Mouse (Mus musculus) thymus, postnatal 25 days (tissue): Measurements from ENCODE around the gene Wdr6.

Experiments
- DNase-seq: peaks from one replicate; pipeline ENCODE4 v3.0.0; 2022

Wdr6 gene

GRCm38 (mm10) chr9:108572321-108572720 lies 6.2 kb downstream of the Wdr6 start:
- DNase-seq, result no peak

GRCm38 (mm10) chr9:108571401-108571973 lies 7.1 kb downstream of the Wdr6 start:
- DNase-seq, result no peak

GRCm38 (mm10) chr9:108570207-108570896 lies 8.2 kb downstream of the Wdr6 start:
- DNase-seq, result peak; percentile 89

DNA sequence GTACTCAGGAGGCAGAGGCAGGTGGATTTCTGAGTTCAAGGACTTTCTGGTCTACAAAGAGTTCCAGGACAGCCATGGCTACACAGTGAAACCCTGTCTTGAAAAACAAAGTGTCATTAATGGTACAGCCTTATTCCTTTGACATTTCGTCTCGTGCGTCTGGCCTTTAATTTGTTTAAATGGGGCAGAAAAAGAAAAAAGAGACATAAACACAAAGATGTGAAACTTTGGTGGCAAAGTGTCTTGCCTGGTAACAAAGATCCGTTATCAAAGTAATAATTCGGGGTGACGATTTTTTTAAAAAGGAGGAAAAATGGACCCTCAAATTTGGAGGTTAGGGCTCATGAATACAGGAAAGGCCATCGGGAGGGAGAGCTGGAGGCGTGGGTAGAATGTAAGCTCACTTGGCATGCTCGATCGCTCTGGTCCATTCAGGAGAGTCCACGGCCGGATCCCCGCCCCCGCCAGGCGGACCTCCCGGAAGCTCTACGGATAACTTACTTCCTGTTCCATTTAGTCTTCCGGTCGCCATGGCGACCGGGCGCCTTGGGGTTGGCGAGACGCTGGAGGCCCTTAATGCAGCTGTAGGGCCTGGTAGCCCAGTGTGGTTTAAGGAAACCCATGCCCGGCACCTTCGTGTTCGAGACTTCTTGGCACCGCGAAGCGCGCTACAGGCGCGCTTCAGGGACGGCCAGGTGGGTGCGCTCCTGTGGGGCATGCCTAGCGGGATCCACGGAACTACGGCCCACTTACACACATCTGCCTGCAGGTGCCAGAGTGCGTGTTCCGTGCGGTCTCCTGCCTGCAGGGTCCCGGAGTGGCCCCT lies 8.9 kb downstream of the Wdr6 start, which contains the start of gene Dalrd3:
Dalrd3 (plus strand) TSS at position 506 of the 826 bp plus-strand sequence.
- DNase-seq, result peak; percentile 84

GRCm38 (mm10) chr9:108568511-108568921 lies 10.0 kb downstream of the Wdr6 start:
- DNase-seq, result peak; percentile 36

DNA sequence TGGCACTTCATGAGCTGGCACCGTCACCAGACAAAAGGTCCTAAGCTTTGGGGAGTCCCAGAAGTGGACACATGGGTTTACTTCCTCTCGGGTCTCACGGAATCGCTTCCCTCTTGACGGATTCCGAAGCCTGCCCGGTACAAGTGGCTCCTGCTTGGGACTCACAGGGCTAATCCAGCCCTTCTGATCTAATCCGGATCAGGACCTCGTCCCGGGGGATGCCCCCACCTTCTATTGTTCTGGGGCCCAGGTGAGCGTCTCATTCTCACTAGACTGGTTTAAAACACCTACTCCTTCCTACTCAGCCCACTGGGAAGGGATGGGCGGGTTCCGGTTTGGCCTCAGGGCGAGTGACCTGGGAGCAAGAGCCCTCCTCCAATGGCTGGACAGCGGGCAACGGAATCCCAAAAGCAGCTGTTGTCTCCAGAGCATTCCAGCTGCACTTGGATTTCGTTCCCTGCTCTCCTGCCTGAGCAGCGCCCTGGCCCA lies 10.6 kb downstream of the Wdr6 start:
- no peak for DNase-seq

DNA sequence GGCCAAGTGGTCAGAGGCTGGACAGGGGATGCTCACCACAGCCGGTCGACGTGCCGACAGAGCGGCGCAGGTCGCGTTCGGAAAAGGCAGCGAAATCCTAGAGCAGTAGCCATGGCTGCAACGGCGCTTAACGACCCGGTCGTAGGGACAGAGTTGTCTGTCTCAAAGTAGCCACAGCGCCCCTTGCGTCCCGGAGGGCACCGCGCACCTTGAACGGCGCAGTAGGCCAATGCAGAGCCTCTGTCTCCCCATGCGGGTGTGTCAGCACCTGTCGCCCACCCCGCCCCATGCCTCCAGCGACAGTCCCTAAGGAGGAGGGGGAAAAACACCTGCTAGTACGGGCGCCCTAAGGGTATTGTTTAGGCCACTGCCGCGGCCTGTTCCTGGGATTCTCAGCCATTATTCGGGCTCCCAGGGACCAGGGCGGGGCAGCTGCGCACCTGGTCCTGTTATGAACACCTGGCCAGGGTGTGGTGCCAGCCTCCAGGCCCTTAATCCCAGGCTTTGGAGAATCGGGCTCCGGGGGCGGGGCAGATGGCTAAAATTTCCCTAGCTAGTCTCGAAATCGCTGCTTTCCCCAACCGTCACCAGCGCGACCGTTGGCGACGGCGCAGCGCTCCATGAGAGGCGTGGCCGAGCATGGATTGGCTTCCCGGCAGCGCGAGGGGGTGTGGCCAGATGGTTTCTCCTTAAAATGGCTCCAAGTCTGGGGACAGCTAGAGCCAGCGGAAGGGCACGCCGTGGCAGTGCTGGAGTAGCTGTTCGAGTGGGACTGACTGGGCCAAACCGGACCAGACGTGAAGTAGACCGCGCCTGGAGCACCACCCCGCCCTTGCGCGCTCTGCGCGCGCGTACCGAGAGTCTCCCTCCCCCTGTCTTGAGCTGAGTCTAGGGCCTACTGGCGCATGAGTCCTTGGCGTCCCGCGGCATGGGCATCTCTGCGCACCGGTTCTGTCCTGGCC lies 11.4 kb downstream of the Wdr6 start, which contains the start of gene Ndufaf3:
Ndufaf3 (minus strand) TSS at position 620 of the 962 bp plus-strand sequence.
- peak; percentile 98 for DNase-seq

- no peak for DNase-seq
These were observed 12.4 kb downstream of the Wdr6 start for GRCm38 (mm10) chr9:108565881-108566814.

DNA sequence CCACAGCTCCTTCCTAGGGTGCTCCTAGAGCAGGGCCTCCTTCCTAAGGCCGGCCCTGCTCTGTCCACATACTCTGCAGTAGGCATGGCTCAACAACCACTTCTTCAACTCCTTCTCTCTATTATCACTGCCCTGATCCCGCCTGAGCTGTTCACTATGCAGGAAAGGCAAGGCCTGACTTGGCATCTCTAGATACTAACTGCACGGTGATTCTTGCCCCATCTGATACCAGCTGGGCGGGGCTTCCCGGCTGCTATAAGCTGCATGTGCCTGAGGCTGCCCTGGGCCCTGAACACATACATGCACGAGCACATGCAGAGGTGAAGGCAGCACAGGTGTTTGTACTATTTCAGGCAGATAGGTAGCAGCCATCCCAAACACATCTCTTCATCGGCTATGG lies 14.4 kb downstream of the Wdr6 start:
- no peak for DNase-seq

GRCm38 (mm10) chr9:108563671-108564070 lies 14.9 kb downstream of the Wdr6 start:
- no peak for DNase-seq

GRCm38 (mm10) chr9:108560227-108560841 lies 18.2 kb downstream of the Wdr6 start, which contains the start of gene Impdh2:
Gene Impdh2 (plus strand): TSS chr9:108560286.
- peak; percentile 94 for DNase-seq

GRCm38 (mm10) chr9:108559169-108559568 lies 19.4 kb downstream of the Wdr6 start:
- DNase-seq, result no peak

GRCm38 (mm10) chr9:108546875-108547274 lies 31.7 kb downstream of the Wdr6 start:
- DNase-seq, result no peak

- DNase-seq, result no peak
These were observed 32.6 kb downstream of the Wdr6 start for GRCm38 (mm10) chr9:108545986-108546385.

DNA sequence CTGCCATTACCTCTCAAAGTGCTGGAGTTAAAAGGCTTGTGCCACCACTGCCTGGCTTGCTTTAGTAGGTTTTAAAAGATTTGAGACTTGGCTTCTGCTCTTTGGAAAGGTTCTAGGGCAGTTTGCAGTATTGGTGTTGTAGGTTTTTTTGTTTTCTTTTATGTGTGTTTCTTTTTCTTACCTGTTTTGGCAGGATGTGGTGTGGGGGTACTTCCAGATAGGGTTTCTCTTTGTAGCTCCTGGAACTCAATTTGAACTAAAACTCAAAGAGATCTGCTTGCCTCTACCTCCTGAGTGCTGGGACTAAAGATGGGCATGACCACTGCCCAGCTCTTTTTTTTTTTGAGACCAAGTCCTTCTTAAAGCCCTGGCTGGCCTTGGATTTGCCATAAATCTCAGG lies 37.7 kb downstream of the Wdr6 start:
- no peak for DNase-seq

DNA sequence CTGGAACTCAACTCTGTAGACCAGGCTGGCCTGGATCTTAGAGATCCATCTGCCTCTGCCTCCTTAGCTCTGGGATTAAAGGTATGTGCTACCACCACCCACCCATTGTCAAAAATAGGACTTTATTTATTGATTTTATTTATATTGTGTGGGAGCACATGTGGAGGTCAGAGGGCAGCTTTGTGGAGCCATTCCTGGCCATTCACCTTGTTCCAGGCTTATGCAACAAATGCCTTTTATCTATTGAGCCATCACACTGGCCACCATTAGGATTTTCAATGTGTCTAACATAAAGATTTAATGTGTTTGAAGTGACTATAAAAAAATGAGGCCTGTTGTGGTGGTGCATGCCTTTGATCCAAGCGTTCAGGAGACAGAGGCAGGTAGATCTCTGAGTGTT lies 47.0 kb downstream of the Wdr6 start:
- DNase-seq, result no peak

- DNase-seq, result no peak
These were observed 47.6 kb downstream of the Wdr6 start for GRCm38 (mm10) chr9:108530954-108531353.

GRCm38 (mm10) chr9:108525400-108525799 lies 53.1 kb downstream of the Wdr6 start:
- DNase-seq, result no peak

DNA sequence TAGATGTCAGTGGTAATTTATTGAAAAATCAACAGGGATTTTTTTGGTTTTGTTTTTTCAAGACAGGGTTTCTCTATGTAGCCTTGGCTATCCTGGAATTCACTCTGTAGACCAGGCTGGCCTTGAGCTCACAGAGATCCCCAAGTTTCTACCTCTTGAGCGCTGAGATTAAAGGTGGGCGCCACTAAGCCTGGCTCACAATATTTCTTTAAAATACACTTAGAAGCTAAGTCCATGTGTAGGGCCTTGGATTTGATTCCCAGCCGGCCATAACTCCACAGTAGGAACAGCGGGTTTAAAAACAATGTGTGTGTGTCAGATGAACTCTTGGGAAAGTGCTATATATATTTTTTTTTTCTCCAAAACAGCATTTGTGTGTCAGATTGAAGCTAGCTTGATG lies 55.2 kb downstream of the Wdr6 start:
- DNase-seq, result no peak
